Mouse (Mus musculus): ENCODE results near the gene Nrd1. TPM values are rescaled to one million over a fixed set of nuclear protein-coding genes. Genes with fewer than 3 reads are reported as not detected.
A peak's percentile ranks its signal among the peaks of the same experiment; 100 is the strongest.

The Nrd1 gene
- total RNA-seq (2021): 100 to 1,000 TPM; 137 to 141 TPM
- long read RNA-seq, full-length matches to known transcripts: 18 of 36 reads
- long read RNA-seq, partial matches to known transcripts: 13 of 36 reads
- long read RNA-seq, other reads (novel, unspliced or antisense): 5 of 36 reads

DNA sequence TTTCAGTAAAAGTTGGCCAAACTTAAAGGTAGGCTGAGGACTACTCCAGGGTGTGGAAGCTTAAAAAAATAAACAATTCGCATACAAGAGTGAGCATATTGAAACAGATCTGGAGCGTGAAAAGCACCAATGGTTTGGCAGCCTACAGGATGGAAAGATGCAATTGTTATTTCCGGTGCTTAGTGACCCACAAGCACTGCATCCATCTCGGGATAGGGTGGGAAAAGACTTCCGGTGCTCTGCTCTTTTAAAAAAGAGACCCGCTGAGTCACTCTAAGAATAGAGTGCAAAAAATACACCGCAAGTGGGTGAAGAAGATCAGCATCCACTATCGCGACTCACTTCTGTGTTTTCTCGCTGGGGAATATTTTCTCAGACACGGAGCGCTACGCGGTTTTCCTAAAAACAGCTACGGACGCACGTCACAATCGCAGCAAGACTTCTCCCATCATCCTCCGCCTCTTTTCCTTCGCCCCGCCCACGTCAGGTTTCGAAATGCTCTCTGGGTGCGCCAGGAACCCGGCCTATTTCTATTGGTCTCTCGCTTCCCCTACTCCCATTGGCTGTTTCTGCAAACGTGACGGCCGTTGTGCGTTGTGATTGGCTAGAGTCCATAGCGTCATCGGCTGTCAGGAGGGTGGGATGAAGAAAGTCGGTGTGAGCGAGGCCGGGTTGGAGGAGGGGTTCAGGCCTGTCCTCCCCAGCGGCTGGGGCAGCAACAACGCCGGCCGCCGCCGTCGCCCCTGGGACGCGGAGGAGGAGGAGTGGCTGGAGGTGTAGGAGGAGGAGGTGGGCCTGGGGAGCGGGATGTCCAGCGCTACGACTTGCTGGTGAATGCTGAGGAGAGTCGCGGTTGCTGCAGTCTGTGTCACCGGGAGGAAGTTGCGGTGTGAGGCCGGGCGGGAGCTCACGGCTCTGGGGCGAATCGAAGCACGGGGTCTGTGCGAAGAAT is at the start of gene Nrd1:
Nrd1 (plus strand) TSS at position 657 of the 952 bp plus-strand sequence.
- DNase-seq (ENCODE audit: low spot score in 2 of 2): peak; percentile 99

DNA sequence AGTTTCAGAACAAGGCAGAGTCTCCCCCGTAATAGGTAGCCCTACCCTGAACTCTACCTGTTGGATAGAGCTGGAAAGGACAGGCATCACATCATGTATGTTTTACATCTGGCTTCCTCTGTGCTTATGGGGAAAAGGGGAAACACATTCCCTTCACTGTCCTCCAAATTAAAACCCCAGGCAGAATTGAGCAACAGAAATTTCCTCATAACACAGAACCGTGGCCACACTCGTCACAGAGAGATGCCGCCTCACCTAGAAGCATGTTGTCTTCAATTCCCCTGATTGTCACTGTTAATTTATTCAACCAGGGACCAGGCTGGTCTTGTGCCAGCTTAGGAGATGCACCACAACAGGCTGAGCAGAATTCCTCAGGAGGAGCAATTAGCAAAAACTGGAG is 48.8 kb upstream of the Nrd1 start:
- no peak for DNase-seq (ENCODE audit: low spot score in 2 of 2)

DNA sequence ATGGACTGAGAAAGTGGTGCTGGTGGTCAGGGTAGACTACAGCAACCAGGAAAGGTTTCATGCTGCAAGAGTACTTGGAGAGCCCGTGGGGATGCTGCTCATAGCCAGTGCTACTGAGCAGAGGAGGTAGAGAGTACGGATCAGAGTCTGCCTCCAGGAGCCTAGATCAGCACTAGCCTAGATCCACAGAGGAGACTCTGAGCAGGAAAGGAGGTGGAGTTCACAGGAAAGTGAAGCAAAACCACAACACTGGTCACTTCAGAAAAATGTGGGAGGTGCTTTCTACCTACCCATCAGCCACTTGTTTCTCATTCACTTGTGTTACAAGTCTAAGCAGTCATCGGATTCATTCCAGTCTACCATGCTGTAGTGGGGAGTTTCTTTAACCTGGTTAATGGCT is 40.8 kb upstream of the Nrd1 start:
- no peak for DNase-seq (ENCODE audit: low spot score in 2 of 2)

- no peak for DNase-seq (ENCODE audit: low spot score in 2 of 2)
Measured at GRCm38 (mm10) chr4:108960619-108961460, 39.6 kb upstream of the Nrd1 start.

DNA sequence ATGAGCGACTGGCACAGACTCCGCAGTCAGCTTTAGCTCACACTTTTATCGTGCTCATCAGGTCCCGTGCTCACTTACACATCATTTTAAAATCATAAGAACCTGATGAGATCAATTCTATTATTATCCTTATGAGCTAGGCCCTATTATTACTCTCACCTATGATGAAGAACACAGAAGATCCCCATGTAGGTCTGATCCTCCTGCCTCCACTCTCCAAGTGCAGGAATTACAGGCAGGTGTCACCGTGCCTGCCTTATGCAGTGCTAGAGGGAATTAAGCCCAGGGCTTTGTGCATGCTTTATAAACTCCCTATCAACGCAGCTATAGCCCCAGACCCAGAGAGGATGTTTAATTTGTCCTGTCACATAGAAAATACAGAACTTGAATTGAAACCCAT is 37.4 kb upstream of the Nrd1 start:
- DNase-seq (ENCODE audit: low spot score in 2 of 2): no peak

GRCm38 (mm10) chr4:108969517-108969916 is 30.9 kb upstream of the Nrd1 start:
- no peak for DNase-seq (ENCODE audit: low spot score in 2 of 2)

DNA sequence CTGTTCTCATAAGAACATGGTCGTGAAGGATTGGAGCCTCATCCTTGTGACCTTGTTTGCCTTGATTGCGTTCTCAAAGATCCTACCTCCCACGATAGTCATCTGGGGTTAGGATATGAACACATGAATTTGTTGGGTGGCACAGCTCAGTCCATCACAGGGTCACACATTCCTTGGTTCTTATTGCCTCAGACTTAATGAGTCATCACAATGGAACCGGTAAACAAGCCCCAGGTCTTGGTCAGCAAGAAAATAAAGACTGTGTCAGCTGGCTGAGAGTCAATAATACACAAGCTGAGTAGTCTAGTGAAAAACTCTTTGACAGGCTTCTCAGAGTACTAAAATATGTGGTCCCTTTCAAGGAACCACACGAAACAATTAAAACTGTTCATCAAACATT is 29.4 kb upstream of the Nrd1 start:
- no peak for DNase-seq (ENCODE audit: low spot score in 2 of 2)

GRCm38 (mm10) chr4:108976458-108977071 is 23.9 kb upstream of the Nrd1 start:
- DNase-seq (ENCODE audit: low spot score in 2 of 2): peak; percentile 59 to 62

DNA sequence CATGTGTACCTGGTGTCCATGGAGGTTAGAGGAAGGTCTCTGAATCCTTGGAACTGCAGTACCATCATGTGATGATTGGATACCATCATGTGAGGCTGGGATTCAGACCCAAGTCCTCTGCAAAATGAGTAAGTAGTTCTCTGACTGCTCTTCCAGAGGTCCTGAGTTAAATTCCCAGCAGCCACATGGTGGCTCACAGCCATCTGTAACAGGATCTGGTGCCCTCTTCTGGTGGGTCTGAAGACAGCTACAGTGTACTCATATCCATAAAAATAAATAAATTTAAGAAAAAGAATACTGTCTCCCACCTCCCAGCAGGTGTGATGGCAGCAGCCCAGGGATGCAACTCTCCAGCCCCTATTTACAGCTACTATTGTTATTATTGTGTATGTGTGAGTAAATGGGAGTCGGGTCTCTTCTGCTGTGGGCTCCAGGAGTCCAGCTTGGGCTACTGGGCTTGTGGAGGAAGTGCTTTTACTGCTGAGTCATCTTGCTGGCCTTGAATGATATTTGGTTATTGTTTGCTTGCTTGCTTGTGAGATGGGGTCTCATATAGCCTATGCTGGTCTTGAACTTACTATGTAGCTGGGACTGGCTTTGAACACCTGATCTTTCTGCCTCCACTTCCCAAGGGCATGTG is 13.5 kb upstream of the Nrd1 start:
- DNase-seq (ENCODE audit: low spot score in 2 of 2): no peak

DNA sequence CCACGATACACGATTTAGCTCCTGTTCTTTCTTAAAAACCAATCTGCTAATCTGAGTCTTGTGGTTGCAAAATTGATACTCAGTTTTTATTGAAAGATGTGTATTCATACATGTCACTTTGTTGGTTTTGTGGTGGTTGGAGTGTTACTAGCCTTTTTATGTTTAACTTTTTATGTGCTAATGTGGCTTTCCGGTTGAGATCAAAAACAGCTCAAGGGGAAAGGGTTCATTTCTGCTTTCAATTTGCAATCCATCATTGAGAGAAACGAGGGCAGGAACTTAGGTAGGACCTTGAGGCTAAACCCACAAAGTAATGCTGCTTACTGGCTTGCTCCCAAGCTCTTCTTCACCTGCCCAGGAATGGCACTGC is 13.0 kb upstream of the Nrd1 start:
- DNase-seq (ENCODE audit: low spot score in 2 of 2): no peak

DNA sequence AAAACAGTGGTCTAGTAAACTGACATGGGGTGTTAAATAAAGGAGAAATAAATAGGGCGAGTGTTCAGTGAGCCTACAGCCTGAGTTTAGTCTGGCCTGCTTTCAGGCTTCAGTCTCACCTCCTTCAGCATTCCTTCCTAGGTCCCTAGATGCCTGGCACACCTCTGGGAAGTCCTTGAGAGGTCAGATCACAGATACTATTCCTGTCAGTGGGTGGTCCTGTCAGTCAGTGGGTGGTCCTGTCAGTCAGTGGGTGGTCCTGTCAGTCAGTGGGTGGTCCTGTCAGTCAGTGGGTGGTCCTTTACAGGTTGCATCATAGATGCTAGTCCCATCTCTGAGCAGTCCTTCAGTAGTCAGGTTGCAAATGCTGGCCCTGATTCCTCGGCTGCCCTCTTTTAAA is 11.0 kb upstream of the Nrd1 start:
- DNase-seq (ENCODE audit: low spot score in 2 of 2): no peak

DNA sequence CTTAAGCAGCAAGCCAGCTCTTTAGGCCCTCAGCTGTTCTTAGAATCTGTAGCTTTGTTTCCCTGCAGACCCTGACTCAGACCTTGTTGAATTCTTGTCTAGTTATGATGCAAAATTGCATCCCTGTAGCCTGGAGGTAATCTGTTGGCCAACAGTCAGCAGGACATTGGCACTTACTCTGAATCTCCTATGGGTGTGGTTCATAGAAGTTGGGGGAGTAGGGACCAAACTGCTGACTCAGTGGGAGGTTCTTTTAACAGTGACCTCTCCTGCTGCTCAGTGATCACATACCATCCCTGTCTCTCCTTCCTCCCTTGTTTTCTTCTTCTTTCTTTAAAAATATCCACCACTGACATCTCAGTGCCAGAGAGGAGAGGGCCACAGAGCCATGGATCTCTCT is 10.4 kb upstream of the Nrd1 start:
- DNase-seq (ENCODE audit: low spot score in 2 of 2): no peak

DNA sequence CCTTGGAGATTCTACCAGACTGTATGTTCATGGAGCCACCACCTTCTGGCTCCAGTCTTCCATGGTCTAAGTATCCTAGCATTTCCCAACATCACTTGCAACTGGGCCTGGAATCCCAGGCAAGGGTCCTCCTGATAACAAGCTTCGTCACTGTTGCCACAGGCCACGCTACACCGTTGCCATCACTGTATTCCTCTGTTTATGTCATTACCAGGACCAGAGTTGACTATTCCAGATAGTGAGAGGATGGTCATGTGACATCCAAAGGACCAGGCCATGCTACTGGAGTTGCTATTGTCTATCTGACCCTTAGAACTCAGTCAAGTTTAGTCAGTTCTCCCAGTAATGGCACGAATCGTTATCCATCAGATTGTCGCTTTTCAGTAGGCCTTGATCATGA is 9.9 kb upstream of the Nrd1 start:
- no peak for DNase-seq (ENCODE audit: low spot score in 2 of 2)

DNA sequence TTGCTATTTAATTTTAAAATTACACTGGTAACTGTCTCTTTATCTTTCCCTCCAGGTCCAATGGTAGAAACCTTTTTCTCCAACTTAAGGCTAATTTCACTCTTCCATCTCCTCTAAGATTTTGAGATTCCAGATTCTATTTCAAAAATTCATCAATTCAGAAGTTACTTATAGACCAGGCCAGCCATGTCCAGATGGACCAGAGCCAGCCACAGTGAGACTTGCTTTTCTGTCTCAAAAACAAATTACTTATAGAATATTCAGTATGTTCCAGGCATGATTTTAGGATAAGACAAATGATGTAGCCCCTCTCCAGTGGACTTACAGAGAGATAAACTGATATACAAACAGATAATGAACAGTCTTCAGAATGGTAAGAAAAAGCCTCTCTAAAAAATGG is 8.6 kb upstream of the Nrd1 start:
- no peak for DNase-seq (ENCODE audit: low spot score in 2 of 2)

DNA sequence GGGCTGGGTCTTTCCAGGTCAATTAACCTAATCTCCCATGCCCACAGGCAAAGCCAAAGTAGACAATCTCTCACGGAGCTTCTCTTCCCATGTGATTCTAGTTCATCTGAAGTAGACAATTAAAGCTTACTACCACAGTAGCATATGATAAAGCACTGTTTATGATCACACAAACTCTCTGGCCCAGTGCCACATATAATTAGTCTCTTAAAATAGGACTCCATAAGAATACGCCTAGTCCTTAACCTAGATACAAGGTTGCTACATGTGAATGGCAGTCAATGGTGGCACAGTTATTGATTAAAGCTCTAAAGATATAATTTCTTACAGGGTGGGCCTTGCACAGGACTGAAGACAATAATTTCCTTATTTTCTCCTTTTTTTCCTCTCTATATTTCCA is 7.5 kb upstream of the Nrd1 start:
- DNase-seq (ENCODE audit: low spot score in 2 of 2): no peak

DNA sequence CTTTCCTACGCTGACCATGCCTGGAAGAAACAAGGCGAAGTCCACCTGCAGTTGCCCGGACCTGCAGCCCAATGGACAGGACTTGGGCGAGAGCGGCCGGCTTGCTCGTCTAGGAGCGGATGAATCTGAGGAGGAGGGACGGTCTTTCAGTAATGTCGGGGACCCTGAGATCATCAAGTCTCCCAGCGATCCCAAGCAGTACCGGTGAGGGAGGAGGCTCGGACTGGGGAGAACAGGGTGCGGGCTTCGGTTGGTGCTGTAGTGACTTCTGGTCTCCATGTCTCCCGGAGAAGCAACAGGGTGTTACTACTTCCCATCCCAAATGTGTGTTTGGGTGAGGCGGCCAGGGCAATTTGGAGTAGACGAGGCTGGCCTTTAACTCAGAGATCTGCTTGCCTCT is 506 bp downstream of the Nrd1 start:
- no peak for DNase-seq (ENCODE audit: low spot score in 2 of 2)

- no peak for DNase-seq (ENCODE audit: low spot score in 2 of 2)
Measured at GRCm38 (mm10) chr4:109008046-109008445, 7.6 kb downstream of the Nrd1 start.

GRCm38 (mm10) chr4:109014091-109014490 is 13.6 kb downstream of the Nrd1 start:
- DNase-seq (ENCODE audit: low spot score in 2 of 2): no peak

DNA sequence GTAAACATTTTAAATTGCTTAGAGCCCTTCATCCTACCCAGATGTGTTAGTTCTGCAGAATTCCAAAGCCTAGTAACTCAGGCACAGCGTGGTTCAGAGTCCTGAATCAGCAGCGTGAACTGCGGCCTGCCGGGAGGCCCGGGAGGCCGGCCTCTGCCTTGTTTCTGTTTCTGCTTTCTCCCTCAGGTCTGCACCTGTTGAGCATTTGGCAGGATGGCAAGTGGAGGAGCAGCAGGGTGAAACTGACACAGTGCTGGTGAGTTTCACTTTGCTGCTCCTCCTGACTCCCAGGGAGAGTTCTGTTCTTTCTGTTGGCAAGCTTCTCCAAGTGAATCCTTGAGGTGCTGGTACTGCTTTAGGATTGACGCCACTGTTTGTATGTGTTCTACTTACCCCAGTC is 17.0 kb downstream of the Nrd1 start:
- no peak for DNase-seq (ENCODE audit: low spot score in 2 of 2)

DNA sequence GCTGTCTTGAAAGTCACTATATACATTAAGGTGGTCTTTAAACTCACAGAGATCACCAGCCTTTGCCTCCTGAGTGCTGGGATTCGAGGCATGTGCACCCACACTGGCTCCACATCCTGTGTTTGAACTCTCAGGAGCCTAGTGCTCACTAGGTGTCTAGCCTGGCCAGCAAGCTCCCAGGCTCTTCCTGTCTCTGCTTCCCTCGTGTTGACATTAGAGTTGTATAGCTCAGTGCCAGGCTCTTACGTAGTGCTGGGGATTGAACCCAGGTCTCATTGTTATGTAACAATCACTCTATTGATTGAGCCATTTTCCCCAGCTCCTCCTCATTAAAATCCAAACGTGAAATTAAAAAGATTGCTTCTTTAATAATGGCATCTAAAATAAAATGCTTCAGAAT is 18.8 kb downstream of the Nrd1 start:
- no peak for DNase-seq (ENCODE audit: low spot score in 2 of 2)

DNA sequence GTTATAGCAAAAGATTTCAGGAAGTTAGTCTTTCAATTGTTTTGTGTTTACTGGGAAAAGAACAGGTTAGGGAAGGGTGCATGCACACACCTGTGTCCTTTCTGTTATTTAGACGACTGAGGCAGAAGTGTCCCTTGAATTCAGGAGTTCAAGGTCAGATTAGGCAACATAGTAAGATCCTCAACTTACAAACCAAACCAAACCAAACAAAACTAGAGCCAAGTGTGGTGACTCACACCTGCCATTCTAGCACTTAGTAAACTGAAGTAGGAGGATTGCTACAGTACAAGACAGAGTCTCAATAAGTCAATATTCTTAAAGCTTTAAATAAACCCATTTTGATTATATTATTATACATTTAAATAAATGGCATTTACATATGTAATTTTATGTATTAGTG is 21.5 kb downstream of the Nrd1 start:
- no peak for DNase-seq (ENCODE audit: low spot score in 2 of 2)

Measured in layer of hippocampus, postnatal 10 days (tissue).